Mouse (Mus musculus) right cerebral cortex, postnatal 25 days (tissue): Measurements from ENCODE around the gene Actr3.
A peak's percentile ranks its signal among the peaks of the same experiment; 100 is the strongest.
"Not testable (repeated sequence)": the region's sequence is repeated elsewhere in the genome, so short reads cannot be mapped to it uniquely, and the experiment has no call there.

Experiments
- DNase-seq: peaks from one replicate; pipeline ENCODE4 v3.0.0; 2022

The Actr3 gene

GRCm38 (mm10) chr1:125437927-125438326 is 2.4 kb upstream of the Actr3 start:
- no peak for DNase-seq

GRCm38 (mm10) chr1:125437161-125437560 is 1.6 kb upstream of the Actr3 start:
- no peak for DNase-seq

- DNase-seq = no peak
These were observed 534 bp downstream of the Actr3 start for GRCm38 (mm10) chr1:125435018-125435368.

- DNase-seq = peak; percentile 54
These were observed 984 bp downstream of the Actr3 start for GRCm38 (mm10) chr1:125434485-125435001.

- DNase-seq = no peak
These were observed 4.2 kb downstream of the Actr3 start for GRCm38 (mm10) chr1:125431286-125431685.

- DNase-seq = no peak
These were observed 4.8 kb downstream of the Actr3 start for GRCm38 (mm10) chr1:125430737-125431136.

- DNase-seq = no peak
These were observed 5.5 kb downstream of the Actr3 start for GRCm38 (mm10) chr1:125429984-125430383.

- no peak for DNase-seq
These were observed 7.2 kb downstream of the Actr3 start for GRCm38 (mm10) chr1:125428315-125428714.

GRCm38 (mm10) chr1:125426387-125427045 is 9.0 kb downstream of the Actr3 start:
- DNase-seq = no peak

GRCm38 (mm10) chr1:125419906-125420305 is 15.6 kb downstream of the Actr3 start:
- no peak for DNase-seq

- DNase-seq = no peak
These were observed 16.8 kb downstream of the Actr3 start for GRCm38 (mm10) chr1:125418732-125419131.

GRCm38 (mm10) chr1:125407220-125407619 is 28.3 kb downstream of the Actr3 start:
- no peak for DNase-seq

GRCm38 (mm10) chr1:125395391-125395790 is 40.1 kb downstream of the Actr3 start:
- no peak for DNase-seq

GRCm38 (mm10) chr1:125393324-125393723 is 42.2 kb downstream of the Actr3 start:
- not testable (repeated sequence) for DNase-seq

GRCm38 (mm10) chr1:125390065-125390754 is 45.3 kb downstream of the Actr3 start:
- DNase-seq = not testable (repeated sequence)

- not testable (repeated sequence) for DNase-seq
These were observed 45.9 kb downstream of the Actr3 start for GRCm38 (mm10) chr1:125389634-125390033.

- DNase-seq = no peak
These were observed 47.2 kb downstream of the Actr3 start for GRCm38 (mm10) chr1:125388370-125388769.

GRCm38 (mm10) chr1:125386217-125386616 is 49.3 kb downstream of the Actr3 start:
- peak; percentile 20 for DNase-seq

- no peak for DNase-seq
These were observed 52.9 kb downstream of the Actr3 start for GRCm38 (mm10) chr1:125382622-125383021.

- DNase-seq = no peak
These were observed 56.6 kb downstream of the Actr3 start for GRCm38 (mm10) chr1:125378889-125379288.

GRCm38 (mm10) chr1:125372855-125373254 is 62.7 kb downstream of the Actr3 start:
- peak; percentile 21 for DNase-seq

- DNase-seq = peak; percentile 31
These were observed 64.7 kb downstream of the Actr3 start for GRCm38 (mm10) chr1:125370779-125371178.

GRCm38 (mm10) chr1:125365576-125365975 is 70.0 kb downstream of the Actr3 start:
- DNase-seq = no peak

- no peak for DNase-seq
These were observed 84.0 kb downstream of the Actr3 start for GRCm38 (mm10) chr1:125351416-125352037.
